Mouse (Mus musculus): ENCODE data around the gene Orai1.
A peak's percentile ranks its signal among the peaks of the same experiment; 100 is the strongest.

DNA sequence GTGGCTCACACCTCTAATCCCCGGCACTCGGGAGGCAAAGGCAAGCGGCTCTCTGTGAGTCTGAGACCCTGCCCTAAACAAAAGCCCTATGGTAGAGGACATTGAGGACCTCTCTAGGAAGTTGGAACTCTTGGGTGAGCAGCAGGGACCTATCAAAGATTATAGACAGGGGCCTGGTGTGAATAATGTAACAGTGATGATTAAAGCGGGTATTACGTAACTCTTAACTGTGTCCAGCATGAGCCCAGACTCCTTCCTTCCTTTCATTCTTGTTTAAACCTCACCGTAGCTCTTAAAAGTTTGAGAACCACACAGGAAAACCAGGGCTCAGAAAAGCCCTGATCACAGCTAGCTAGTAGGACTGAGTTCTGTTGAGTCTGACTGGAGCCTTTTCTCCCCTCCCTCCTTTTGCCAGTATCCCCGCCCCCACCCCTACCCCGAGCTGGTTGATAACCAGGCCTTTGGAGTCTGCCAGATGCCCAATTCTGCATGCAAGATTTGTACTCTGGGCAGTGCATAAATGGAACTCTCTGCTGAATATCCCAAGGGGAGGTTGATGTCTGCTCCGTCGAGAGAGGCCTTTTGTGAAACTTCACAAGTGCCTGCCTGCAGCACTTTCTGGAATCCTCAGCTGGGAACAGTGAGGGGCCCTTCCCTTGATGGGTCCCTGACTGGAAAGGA, 4.6 kb downstream of the Orai1 start:
- no peak for TF ChIP-seq USF1 (IDR thresholded peaks at IDR 0.05; ENCODE audit: low read depth)
- no peak for TF ChIP-seq CTCF (IDR thresholded peaks at IDR 0.05; ENCODE audit: control insufficient read depth, insufficient read depth, insufficient read length)
- no peak for TF ChIP-seq FOSL1 (IDR thresholded peaks at IDR 0.05; ENCODE audit: insufficient read depth, low read length, poor library complexity, severe bottlenecking)
- TF ChIP-seq MYOD1 (IDR thresholded peaks at IDR 0.05; ENCODE audit: control insufficient read depth, insufficient read length, low read depth), result no peak
- no peak for TF ChIP-seq MAX (IDR thresholded peaks at IDR 0.05)
- peak; percentile 29 for TF ChIP-seq CEBPB (IDR thresholded peaks at IDR 0.05; ENCODE audit: low read depth)

All from C2C12 (cell line).